ENCODE assay signal across 15 mouse cellular contexts in the genomic region with DNA sequence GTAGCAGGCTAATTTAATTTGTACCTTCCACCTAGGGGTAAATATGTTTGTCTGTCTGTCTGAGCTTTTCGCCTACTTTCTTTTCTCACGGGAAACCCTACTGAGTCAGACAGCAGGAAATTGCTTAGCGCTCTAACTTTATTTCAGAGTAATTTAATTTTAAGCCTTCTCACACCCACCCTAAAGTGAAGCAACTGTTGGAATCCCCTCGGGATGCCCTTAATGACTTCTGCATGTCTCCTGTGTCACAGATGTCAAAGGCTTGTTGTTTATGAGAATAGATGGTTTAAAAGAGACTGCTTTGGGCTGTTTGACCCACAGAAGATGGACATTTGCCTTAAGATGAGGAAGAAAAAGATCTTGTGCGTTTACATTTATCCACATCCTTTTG.
DNase-seq lines count a peak whose midpoint lies in the region; ATAC-seq and TF ChIP-seq lines count a peak whose summit lies in the region.
"Had no signal": no experiment of that assay in that cellular context is flagged by ENCODE, and none has a peak within 500 bp of the region (broad histone marks: within the 10 kb centered on the region; RNA-seq: fewer than 3 reads in every experiment).

No protein-coding gene starts in this region.

- peaks cover 44% of the 10 kb centered on the region for H3K4me1 ChIP-seq in hindbrain, embryonic 10.5 days (replicated peaks)
- H3K4me1 ChIP-seq in midbrain, embryonic 13.5 days (replicated peaks): peaks cover 21% of the 10 kb centered on the region
- no peaks in the 10 kb centered on the region for H3K4me1 ChIP-seq in lung, adult 2 months (ENCODE audit: control insufficient read depth, insufficient read depth, low read length)
- H3K4me1 ChIP-seq: liver, embryonic 12.5 days had no signal

- WGBS in hindbrain, embryonic 10.5 days: 11% methylated on average over 5 of the region's 5 CpGs
- 21% methylated on average over 5 of the region's 5 CpGs for WGBS in midbrain, embryonic 13.5 days
- WGBS in lung, adult 2 months: 61% methylated on average over 5 of the region's 5 CpGs

- DNase-seq in kidney, postnatal 14 days: peak; percentile 7
- no peak for DNase-seq in kidney, adult 18-20 months
- peak; percentile 33 for DNase-seq in hindbrain, embryonic 10.5 days (ENCODE audit: low spot score)
- DNase-seq in retina, postnatal 1 day: peak; percentile 5
- no peak for DNase-seq in lung, adult 2 months
- DNase-seq in urinary bladder, adult 2 months (ENCODE audit: low spot score): no peak
- no peak for DNase-seq in testis, postnatal 10 days (ENCODE audit: low spot score)
- DNase-seq: adrenal gland, adult 8-10 months; lung, postnatal 36 days; right cerebral cortex, postnatal 25 days had no signal

- no peak overlapping the region for H3K9ac ChIP-seq in midbrain, embryonic 13.5 days (replicated peaks)
- H3K9ac ChIP-seq: liver, embryonic 12.5 days had no signal

- no peaks in the 10 kb centered on the region for H3K36me3 ChIP-seq in hindbrain, embryonic 10.5 days
- no peaks in the 10 kb centered on the region for H3K36me3 ChIP-seq in midbrain, embryonic 13.5 days
- H3K36me3 ChIP-seq: liver, embryonic 12.5 days had no signal

- H3K4me2 ChIP-seq in midbrain, embryonic 13.5 days (replicated peaks): no peak overlapping the region
- H3K4me2 ChIP-seq: liver, embryonic 12.5 days had no signal

- no peaks in the 10 kb centered on the region for H3K9me3 ChIP-seq in hindbrain, embryonic 10.5 days
- H3K9me3 ChIP-seq in midbrain, embryonic 13.5 days: no peaks in the 10 kb centered on the region
- H3K9me3 ChIP-seq: liver, embryonic 12.5 days had no signal

- no peaks in the 10 kb centered on the region for H3K27me3 ChIP-seq in hindbrain, embryonic 10.5 days (ENCODE audit: insufficient read depth, poor library complexity, severe bottlenecking)
- no peaks in the 10 kb centered on the region for H3K27me3 ChIP-seq in midbrain, embryonic 13.5 days
- H3K27me3 ChIP-seq: liver, embryonic 12.5 days; Patski had no signal

- no peak; the same call in 1 of the 2 replicates for ATAC-seq in midbrain, embryonic 13.5 days
- ATAC-seq: CD4-positive, CD25-positive, alpha-beta regulatory T cell, adult 4 months; liver, embryonic 12.5 days; Patski had no signal

- H3K4me3 ChIP-seq in hindbrain, embryonic 10.5 days: no peak overlapping the region
- H3K4me3 ChIP-seq in midbrain, embryonic 13.5 days (replicated peaks): no peak overlapping the region
- H3K4me3 ChIP-seq in lung, adult 2 months (replicated peaks; ENCODE audit: extremely low read depth, low read depth, low read length): no peak overlapping the region
- H3K4me3 ChIP-seq: liver, embryonic 12.5 days had no signal

- TF ChIP-seq POLR2A in lung, adult 2 months (IDR thresholded peaks at IDR 0.05; ENCODE audit: borderline replicate concordance, extremely low read depth, low read depth, low read length): no peak

- no peak for TF ChIP-seq CTCF in lung, adult 2 months (IDR thresholded peaks at IDR 0.05; ENCODE audit: insufficient read depth, low read length)

- peak overlapping the region; percentile 78 for H3K27ac ChIP-seq in hindbrain, embryonic 10.5 days
- peak overlapping the region; percentile 55; the same call in 1 of the 2 replicates for H3K27ac ChIP-seq in midbrain, embryonic 13.5 days
- H3K27ac ChIP-seq: liver, embryonic 12.5 days; stomach, postnatal 0 days had no signal

Comparison
In these comparisons a context has a peak if more than half of its experiments do, and no peak if none do; other contexts are left out.
1. DNase-seq: peak in kidney, postnatal 14 days (single experiment), hindbrain, embryonic 10.5 days (single experiment) and retina, postnatal 1 day (single experiment); none in kidney, adult 18-20 months (single experiment), lung, adult 2 months (single experiment), urinary bladder, adult 2 months (single experiment) and testis, postnatal 10 days (single experiment).